Mouse (Mus musculus) retina, postnatal 1 day (tissue): ENCODE results near the gene Ccdc6.
A peak's percentile ranks its signal among the peaks of the same experiment; 100 is the strongest.

Experiments used
- DNase-seq: peaks from one replicate; pipeline ENCODE4 v3.0.0-alpha.2; 2012

Gene Ccdc6

GRCm38 (mm10) chr10:70095031-70095470 lies 1.9 kb upstream of the Ccdc6 start:
- DNase-seq: peak; percentile 75

DNA sequence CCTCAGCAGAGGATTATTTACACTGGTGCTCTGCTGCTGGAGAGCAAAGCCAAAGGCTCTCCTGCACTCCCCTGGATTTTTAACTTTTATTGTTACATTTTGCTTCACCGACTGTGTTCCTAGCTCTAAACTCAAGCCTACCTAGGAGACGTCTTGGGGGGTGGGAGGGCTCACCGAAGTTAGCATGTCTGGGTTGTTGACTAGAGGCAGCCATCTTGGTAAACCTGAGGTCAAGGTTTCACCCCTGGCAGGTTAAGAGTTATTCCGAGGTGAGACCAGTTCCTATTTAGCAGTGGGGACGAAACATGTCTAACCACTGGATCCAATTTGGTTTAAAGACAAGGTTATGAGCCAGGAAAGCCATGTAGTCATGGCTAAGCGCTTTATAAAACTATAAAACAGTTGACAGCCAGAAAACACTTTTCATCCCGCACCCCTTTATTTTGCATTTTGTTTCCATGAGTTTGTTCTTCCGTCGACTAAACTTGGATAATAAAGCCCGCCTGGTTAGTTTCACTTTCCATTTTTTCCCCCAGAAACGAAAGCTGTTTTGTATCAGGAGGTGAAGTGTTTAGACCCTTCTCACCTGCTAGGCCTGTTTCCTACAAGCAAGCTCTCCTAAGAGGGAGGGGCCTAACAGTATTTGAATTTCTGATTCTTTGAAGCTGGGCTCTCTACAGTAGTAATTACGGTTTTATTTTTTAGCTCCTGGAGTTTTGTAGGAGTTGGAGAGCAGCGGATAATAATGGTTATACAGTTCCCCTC lies 1.2 kb upstream of the Ccdc6 start:
- DNase-seq: no peak

DNA sequence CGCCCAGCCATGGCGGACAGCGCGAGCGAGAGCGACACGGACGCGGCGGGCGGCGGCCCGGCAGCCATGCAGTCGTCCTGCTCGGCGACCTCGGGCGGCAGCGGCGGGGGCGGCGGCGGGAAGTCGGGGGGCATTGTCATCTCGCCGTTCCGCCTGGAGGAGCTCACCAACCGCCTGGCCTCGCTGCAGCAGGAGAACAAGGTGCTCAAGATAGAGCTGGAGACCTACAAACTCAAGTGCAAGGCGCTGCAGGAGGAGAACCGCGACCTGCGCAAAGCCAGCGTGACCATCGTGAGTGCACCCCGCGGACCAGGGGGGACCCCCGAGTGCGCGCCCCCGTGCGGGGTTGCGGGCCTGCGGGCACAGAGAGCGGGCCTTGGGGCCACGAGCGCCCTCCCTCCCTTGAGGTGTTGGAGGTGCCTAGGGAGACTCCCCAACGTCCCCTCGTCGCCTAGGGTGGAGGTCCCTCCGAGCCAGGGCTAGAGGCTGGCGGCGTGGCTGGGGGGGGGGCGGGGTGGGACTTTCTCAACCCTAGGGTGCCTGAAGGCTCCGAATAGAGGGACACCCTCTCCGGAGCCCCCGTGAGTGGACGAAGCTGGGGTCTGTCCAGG lies 475 bp downstream of the Ccdc6 start:
- peak; percentile 67 for DNase-seq

DNA sequence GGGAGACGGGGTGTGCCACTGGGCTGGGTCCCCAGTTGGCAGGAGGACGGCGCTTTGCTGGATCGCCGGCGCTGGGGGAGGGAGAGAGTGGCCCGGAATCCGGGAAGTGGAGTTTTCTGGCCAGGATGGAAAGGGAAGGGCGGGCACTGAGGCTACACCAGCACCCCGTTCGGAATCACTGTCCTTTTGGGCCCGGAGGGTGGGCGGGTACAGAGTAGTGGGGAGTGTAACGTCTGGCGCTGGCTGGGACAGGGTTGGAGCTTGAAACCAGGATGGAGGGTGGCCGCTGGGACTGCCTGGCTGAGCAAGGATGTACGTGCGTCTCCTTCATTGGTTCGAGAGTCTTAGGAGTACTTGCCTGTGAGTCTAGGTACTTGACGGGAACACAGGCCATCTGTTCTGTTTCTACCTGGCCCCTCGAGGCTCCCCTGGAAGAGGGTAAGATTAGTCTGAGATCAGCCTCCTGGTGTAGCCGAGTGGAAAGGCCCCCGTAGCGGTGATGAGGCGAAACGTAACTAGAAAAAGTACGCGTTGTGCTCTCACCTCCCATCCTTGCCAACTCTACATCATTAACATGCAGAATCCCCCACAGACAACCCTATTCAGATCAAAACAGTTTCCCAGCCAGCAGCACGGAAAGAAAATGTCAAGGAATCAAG lies 1.1 kb downstream of the Ccdc6 start:
- peak; percentile 49 for DNase-seq

- no peak for DNase-seq
Measured at GRCm38 (mm10) chr10:70098626-70099025, 1.7 kb downstream of the Ccdc6 start.

GRCm38 (mm10) chr10:70099052-70099451 lies 2.1 kb downstream of the Ccdc6 start:
- no peak for DNase-seq

DNA sequence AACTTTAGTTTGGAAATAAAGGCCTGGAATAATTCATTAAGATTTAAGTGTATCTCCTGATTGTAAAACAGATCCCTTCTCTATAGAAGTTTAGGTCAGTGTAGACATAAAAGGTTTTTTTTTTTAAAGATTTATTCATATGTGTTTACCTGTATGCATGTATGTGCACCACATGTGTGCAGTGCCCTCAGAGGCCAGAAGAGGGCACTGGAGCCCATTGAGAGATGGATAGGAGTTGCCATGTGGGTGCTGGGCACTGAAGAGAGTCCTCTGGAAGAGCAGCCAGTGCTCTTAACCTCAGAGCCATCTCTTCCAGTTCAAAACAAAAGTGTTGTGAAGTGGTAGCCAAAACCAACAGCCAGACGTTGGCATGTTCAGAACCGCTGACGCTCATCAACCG lies 5.2 kb downstream of the Ccdc6 start:
- no peak for DNase-seq

GRCm38 (mm10) chr10:70108016-70108415 lies 11.1 kb downstream of the Ccdc6 start:
- no peak for DNase-seq

DNA sequence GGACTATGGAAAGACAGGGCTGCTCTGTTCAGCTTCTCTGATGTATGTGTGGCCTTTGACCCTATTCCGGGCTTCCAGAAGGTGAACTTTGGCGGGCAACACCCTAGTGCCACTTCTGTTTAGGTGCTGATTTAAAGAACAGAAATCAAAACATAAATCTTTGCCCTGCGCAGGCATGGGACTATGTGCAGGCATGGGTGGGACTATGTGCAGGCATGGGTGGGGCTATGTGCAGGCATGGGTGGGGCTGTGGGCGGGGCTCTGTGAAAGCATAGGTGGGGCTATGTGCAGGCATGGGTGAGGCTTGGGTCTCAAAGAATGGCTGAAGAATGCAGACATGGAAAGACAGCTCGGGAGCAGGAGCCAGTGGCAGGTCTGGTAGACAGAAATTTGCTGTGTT lies 13.1 kb downstream of the Ccdc6 start:
- DNase-seq: no peak

DNA sequence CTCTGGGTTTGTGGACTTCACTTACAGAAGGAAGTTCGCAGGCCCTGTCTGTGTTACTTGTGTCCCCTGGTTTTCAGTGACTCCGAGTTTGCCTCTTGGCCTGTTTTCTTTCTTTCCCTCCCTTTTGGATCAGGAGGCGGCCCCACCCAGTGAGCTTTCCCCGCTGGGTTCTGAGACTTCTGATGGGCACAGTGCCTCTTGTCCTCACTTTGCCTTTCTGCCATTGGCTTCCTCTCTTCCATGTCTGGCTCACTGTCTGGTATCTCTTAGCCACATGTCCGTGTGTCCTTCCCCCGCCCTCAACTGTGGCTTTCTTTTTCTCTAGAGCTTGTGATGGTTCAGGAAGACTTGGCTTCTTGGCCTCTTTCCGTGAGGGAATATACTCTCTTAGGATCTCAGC lies 13.9 kb downstream of the Ccdc6 start:
- DNase-seq: no peak

GRCm38 (mm10) chr10:70111643-70112042 lies 14.7 kb downstream of the Ccdc6 start:
- DNase-seq: no peak

DNA sequence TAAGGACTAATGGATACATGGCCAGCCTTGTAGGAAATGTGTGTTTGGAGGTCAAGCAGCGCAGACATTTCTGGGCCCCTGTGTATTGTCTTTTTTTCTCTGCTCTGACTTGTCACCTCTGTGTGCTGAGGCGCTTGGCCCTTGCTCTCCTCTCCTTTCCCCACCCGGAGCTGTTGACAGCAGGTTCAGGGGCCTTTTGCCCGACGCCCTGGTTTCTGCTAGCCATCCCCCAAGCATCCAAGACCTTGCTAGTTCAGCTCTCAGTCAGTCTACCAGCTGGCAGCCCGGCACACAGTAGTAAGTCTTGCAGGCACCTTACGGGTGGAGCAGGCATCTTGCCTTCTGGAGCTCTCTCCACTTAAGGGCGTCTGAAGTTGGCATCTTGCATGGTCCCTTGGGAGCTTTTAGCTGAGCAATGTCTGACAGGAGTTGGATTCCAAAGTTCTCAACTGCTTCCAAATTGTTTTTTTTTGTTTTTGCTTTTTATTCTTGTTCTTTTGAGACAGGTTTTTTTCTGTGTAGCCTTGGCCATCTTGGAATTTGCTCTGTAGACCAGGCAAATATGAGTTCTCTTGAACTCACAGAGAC lies 17.2 kb downstream of the Ccdc6 start:
- DNase-seq: no peak

- no peak for DNase-seq
Measured at GRCm38 (mm10) chr10:70116454-70116853, 19.5 kb downstream of the Ccdc6 start.

- DNase-seq: no peak
Measured at GRCm38 (mm10) chr10:70119451-70119850, 22.5 kb downstream of the Ccdc6 start.

GRCm38 (mm10) chr10:70119851-70120370 lies 23.0 kb downstream of the Ccdc6 start:
- peak; percentile 48 for DNase-seq

GRCm38 (mm10) chr10:70120671-70121405 lies 23.9 kb downstream of the Ccdc6 start:
- DNase-seq: peak; percentile 53

DNA sequence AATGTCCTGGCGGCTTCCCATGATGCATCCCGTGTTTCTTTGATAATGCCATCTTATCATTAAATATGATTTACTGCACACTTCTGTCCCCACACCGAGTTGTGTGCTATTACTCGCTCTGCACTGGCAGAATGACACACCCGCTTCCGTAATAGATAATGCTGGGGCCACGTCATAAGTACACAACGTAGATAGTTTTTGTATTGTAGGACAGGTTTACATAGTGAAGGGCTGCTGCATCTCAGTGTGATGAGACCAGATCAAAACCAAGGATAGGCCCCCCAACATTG lies 24.4 kb downstream of the Ccdc6 start:
- no peak for DNase-seq

DNA sequence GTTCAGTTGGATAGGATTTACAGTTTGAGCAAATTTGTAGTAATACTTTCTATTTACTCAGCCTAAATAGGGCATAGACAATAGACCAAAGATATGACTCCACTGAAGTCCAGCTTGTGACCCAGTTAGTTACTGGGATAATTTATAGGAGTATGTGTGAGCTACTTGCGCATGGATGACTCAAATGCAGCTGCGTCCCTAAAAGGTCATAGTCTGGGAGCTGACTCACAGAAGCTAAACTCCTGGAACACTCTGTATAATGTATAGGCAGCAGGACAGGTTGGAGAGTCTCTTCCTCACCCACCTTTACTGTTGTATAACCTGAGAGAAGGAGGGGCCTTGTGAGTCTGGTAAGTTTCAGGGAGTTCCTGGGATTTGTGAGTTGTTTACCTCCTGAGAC lies 26.5 kb downstream of the Ccdc6 start:
- DNase-seq: peak; percentile 11

GRCm38 (mm10) chr10:70125491-70125890 lies 28.6 kb downstream of the Ccdc6 start:
- DNase-seq: no peak

DNA sequence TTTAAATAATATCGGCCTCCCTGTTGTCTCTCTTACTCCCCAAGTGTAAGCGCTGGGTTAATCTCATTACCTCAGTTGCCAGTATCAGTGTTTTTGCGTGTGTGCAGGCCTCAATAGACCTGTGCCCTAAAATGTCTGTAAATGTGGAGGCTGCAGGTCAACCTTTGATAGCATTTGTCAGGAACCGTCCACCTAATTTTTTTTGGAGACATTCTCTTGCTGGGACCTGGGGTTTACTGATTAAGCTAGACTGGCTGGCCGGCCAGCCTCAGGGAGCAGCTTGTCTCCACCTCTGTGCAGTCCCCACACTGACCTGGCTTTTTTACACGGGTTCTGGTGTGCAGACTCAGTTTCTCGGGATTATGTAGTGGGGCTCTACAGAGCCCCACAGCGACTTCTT lies 30.4 kb downstream of the Ccdc6 start:
- no peak for DNase-seq

- no peak for DNase-seq
Measured at GRCm38 (mm10) chr10:70128408-70128807, 31.5 kb downstream of the Ccdc6 start.

DNA sequence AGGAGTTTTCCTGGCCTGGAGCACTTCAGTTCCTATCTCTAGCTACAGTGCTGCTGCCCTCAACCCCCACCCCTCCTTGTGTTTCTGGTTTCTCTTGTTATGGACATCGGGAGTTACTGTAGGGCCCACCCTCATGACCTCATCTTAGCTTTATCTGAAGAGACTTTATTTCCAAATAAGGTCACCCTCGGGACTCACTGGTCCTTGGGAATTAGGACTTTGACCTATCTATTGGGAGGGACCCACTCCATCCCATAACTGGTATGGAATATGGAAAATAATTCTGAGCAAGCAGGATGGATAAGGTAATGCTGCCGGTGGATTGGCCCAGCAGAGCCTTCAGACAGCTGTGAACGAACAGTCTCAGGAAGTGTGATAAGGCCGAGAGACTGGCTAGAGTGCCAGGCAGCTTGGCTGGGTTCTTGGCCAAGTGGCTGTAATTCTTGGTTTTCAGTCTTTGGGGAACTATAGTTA lies 35.2 kb downstream of the Ccdc6 start:
- DNase-seq: no peak

DNA sequence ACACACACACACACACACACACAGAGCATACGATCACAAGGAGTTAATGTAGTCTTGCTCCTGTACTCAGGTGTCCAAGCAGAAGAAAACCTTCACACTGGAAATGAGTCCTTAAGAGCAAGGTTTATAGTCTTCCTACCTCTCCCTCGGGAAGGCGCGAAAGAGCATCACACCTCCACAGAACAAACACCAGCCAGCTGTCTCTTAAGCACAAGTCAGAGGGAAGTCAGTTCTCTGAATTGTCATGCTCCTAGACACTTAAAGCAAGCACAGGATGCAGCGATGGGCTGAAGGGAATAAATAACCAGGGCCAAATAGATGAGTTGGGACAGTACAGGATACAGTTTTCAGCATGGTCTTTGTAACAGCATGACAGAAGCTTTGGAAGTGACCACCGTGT lies 35.8 kb downstream of the Ccdc6 start:
- DNase-seq: no peak
